Mouse (Mus musculus) liver, adult 2 months (tissue): Measurements from ENCODE around the gene Tor2a. TPM values are rescaled to one million over a fixed set of nuclear protein-coding genes. Genes with fewer than 3 reads are reported as not detected.

ENCODE experiments used
- DNase-seq: peaks from one replicate; pipeline ENCODE4 v3.0.0-alpha.2; 2011; ENCODE audit warnings: low read depth, low spot score; ENCODE audit errors: extremely low read depth
- H3K27ac ChIP-seq: fragments of 200-500 bp; replicated peaks from 2 replicates; pipeline ENCODE4 v1.5.1; 2012; ENCODE audit warnings: low read depth, mild to moderate bottlenecking, control low read depth, inconsistent platforms, low read length; ENCODE audit not compliant: insufficient read depth
- H3K27me3 ChIP-seq: fragments of 200-500 bp; 2 replicates; pipeline ENCODE4 v1.6.1; 2012; ENCODE audit warnings: mild to moderate bottlenecking, moderate library complexity, low read length, inconsistent platforms; ENCODE audit not compliant: control insufficient read depth, insufficient read depth
- H3K36me3 ChIP-seq: fragments of 200-500 bp; 2 replicates; pipeline ENCODE4 v1.6.1; 2012; ENCODE audit warnings: low read length, inconsistent platforms; ENCODE audit not compliant: control insufficient read depth, insufficient read depth
- H3K4me1 ChIP-seq: fragments of 200-500 bp; 2 replicates; pipeline ENCODE4 v1.6.1; 2011; ENCODE audit warnings: low read length; ENCODE audit not compliant: control insufficient read depth, insufficient read depth
- H3K4me3 ChIP-seq: fragments of 200-500 bp; 2 replicates; pipeline ENCODE4 v1.5.1; 2011; ENCODE audit warnings: low read depth, mild to moderate bottlenecking, control low read depth, low read length, moderate library complexity; ENCODE audit not compliant: insufficient read depth
- H3K79me2 ChIP-seq: fragments of 200-500 bp; 2 replicates; pipeline ENCODE4 v1.6.1; 2012; ENCODE audit warnings: inconsistent platforms, mild to moderate bottlenecking, low read length, moderate library complexity; ENCODE audit not compliant: control insufficient read depth, insufficient read depth
- H3K9ac ChIP-seq: fragments of 200-500 bp; 2 replicates; pipeline ENCODE4 v1.6.1; 2012; ENCODE audit warnings: low read depth, mild to moderate bottlenecking, control low read depth, inconsistent platforms, low read length
- CTCF ChIP-seq: fragments of 200-500 bp; IDR thresholded peaks from 2 replicates; pipeline ENCODE4 v1.5.1; 2011; ENCODE audit warnings: low read depth, low read length, control low read depth
- POLR2A ChIP-seq: fragments of 200-500 bp; IDR thresholded peaks from 2 replicates; pipeline ENCODE4 v1.6.1; 2011; ENCODE audit warnings: low read length, control low read depth; ENCODE audit not compliant: insufficient read depth; ENCODE audit errors: extremely low read depth
- WGBS: fragments of 180-500 bp; shearing (Covaris S2); methylation state at CpG from one replicate; pipeline ENCODE4 v1.1.7; 2018; 5-methylcytosine and 5-hydroxymethylcytosine counted together
- polyA plus RNA-seq: library from polyadenylated mRNA; depleted of rRNA; stranded (reverse); fragments of >200 nt; gene quantifications from 2 replicates; pipeline ENCODE4 v1.2.3, GENCODE M21; 2012
- total RNA-seq: library from RNA; depleted of rRNA; stranded (reverse); fragments of >200 nt; gene quantifications from 2 replicates; pipeline ENCODE4 v1.2.3, GENCODE M21; 2014

Gene Tor2a
- total and polyA plus RNA-seq, 2 experiments, result 26.6 to 72.6 TPM

GRCm38 (mm10) chr2:32739311-32739710, 17.7 kb upstream of the Tor2a start:
- Histone ChIP-seq H3K27ac (no peak overlapping the region), H3K9ac (no peak overlapping the region), H3K27me3 (peaks cover 7% of the 10 kb centered on the region), H3K79me2 (no peaks in the 10 kb centered on the region), H3K36me3 (no peaks in the 10 kb centered on the region), H3K4me1 (peaks cover 4% of the 10 kb centered on the region; the same call in 1 of the 2 replicates), H3K4me3 (no peak overlapping the region)
- WGBS, result 79% methylated on average over 4 of the region's 4 CpGs
- TF ChIP-seq POLR2A (no peak), CTCF (no peak)
- DNase-seq, result no peak

DNA sequence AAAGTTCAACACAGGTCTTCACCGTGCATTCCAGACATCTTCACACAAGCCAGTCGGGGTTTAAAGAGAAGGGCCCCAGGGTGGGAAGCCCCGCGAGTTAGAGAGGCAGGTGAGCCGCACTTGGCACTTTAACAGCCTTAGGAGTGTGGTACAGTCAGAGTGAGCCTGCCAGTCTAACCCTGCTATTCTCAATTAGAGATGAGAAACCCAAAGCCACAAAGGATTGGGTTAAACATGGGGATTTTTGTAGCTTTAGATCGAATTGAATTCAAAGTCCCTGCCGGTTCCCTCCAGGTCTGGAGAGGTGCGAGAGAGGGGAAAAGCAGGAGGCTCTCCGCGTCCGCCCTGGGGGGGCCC, 16.1 kb upstream of the Tor2a start, which contains the start of gene 6330409D20Rik:
Gene 6330409D20Rik (minus strand): TSS at position 101 of the 357 bp plus-strand sequence.
- H3K4me1 ChIP-seq, result peaks cover 4% of the 10 kb centered on the region; the same call in 1 of the 2 replicates
- H3K36me3 ChIP-seq, result no peaks in the 10 kb centered on the region
- H3K9ac ChIP-seq, result peak within 1 kb of the TSS; percentile 24; the same call in 1 of the 2 replicates
- no peaks in the 10 kb centered on the region for H3K79me2 ChIP-seq
- H3K4me3 ChIP-seq, result no peak within 1 kb of the TSS; the same call in 1 of the 2 replicates
- no peak within 1 kb of the TSS for H3K27ac ChIP-seq
- no peak for TF ChIP-seq POLR2A
- TF ChIP-seq CTCF, result no peak
- DNase-seq, result no peak
- 24% methylated on average over 11 of the region's 11 CpGs for whole genome bisulfite sequencing
- H3K27me3 ChIP-seq, result peaks cover 7% of the 10 kb centered on the region

DNA sequence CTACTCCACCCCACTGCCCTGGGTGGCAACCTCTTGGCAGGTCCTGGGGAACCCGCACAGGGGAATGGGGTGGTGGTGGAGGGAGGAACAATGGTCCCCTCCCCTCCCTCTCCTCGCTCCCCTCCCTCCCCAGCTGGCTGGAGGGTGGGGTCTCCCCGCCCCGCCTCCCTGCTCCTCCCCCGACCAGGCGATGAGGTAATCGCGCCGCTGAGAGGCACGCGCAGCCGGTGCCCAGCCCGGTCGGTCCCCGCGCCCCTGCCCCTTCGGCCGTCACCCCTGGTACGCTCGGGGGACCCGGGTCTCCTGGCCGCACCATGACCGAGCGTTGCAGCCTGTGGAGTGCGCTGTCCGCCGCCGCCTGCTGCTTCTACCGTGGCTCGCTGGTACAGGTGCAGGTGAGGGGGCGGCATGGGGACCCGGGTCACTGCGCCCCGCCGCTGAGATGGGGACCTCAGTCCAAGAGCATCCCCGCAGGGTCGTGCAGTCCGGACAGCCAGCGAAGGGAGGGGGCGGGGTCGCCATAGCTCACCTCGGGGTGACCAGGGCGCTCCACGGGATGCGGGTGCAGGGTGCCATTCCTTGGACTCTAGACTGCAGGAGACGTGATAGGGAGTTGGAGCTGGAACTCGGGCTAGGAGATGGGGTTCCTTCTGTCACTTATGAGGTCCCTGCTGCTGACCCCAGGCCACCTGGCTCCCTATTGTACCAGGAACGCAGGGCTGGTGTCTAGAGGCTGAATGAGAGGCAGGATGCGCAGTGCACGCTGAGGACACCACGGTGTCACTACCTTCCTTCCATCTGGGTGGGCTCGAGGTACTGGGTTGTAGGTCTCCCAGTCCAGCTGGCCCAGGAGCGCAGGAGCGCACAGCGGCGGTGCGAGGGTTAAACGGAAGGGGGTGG, 15.5 kb upstream of the Tor2a start:
- 12% methylated on average over 57 of the region's 58 CpGs for WGBS
- no peak overlapping the region for H3K27ac ChIP-seq
- peaks cover under 1% of the 10 kb centered on the region; the same call in 1 of the 2 replicates for H3K4me1 ChIP-seq
- no peak for DNase-seq
- no peak for TF ChIP-seq POLR2A
- no peak for TF ChIP-seq CTCF
- H3K36me3 ChIP-seq, result no peaks in the 10 kb centered on the region
- H3K79me2 ChIP-seq, result no peaks in the 10 kb centered on the region
- H3K27me3 ChIP-seq, result peaks cover 7% of the 10 kb centered on the region
- peak overlapping the region; percentile 24; the same call in 1 of the 2 replicates for H3K9ac ChIP-seq
- H3K4me3 ChIP-seq, result no peak overlapping the region; the same call in 1 of the 2 replicates

GRCm38 (mm10) chr2:32742173-32742531, 14.9 kb upstream of the Tor2a start:
- no peaks in the 10 kb centered on the region for H3K4me1 ChIP-seq
- H3K9ac ChIP-seq, result no peak overlapping the region
- WGBS, result 38% methylated on average over 18 of the region's 18 CpGs
- TF ChIP-seq CTCF, result no peak
- TF ChIP-seq POLR2A, result no peak
- H3K27ac ChIP-seq, result no peak overlapping the region
- H3K4me3 ChIP-seq, result no peak overlapping the region
- H3K79me2 ChIP-seq, result no peaks in the 10 kb centered on the region
- H3K27me3 ChIP-seq, result peaks cover 7% of the 10 kb centered on the region
- DNase-seq, result no peak
- no peaks in the 10 kb centered on the region for H3K36me3 ChIP-seq

DNA sequence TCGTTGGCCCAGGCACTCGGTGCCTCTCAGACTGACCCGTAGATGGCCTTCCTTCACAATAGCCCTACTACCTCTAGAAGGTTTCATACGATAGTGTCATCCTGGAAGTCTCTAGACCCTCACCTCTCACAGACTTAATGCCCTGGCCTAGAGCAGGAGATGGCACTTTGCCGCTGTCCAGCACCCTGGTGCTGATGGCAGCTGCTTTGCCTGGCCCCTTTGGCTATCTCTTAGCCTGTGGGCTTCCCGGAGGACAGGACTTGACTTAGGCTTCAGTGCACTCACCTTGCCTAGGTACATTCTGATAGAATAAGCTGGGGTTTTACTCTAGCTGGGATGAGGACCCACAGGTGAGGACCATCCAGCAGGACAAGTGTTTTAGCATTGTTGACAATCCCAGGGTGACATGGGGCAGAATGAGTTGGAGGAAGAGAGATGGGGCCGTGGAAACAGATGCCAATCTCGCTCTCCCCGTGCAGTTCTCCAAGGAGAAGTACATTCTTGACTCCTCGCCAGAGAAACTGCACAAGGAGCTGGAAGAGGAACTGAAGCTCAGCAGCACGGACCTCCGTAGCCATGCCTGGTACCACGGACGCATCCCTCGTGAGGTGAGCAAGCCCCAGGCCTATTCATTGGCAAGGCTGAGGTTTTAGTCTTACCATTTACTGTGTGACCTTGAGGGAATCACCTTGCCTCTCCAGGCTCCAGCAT, 12.6 kb upstream of the Tor2a start:
- no peak overlapping the region for H3K9ac ChIP-seq
- peaks cover 7% of the 10 kb centered on the region for H3K27me3 ChIP-seq
- H3K36me3 ChIP-seq, result no peaks in the 10 kb centered on the region
- no peak overlapping the region for H3K4me3 ChIP-seq
- no peak overlapping the region for H3K27ac ChIP-seq
- DNase-seq, result no peak
- no peaks in the 10 kb centered on the region for H3K4me1 ChIP-seq
- no peak for TF ChIP-seq POLR2A
- TF ChIP-seq CTCF, result no peak
- H3K79me2 ChIP-seq, result no peaks in the 10 kb centered on the region
- WGBS, result 77% methylated on average over 15 of the region's 15 CpGs
